Mouse (Mus musculus) urinary bladder, postnatal 4 days (tissue): ENCODE measurements at regions not wholly inside any gene's neighbourhood (a gene's known extent, or its start where the extent isn't known, plus 50 kb on each side); places are given as distances from the start of the nearest gene placed in this dataset.

Source experiments
- DNase-seq, 2 experiments: peaks; one replicate each; pipeline ENCODE4 v3.0.0; 2021 to 2022; ENCODE audit warnings: low spot score in 2 of 2

DNA sequence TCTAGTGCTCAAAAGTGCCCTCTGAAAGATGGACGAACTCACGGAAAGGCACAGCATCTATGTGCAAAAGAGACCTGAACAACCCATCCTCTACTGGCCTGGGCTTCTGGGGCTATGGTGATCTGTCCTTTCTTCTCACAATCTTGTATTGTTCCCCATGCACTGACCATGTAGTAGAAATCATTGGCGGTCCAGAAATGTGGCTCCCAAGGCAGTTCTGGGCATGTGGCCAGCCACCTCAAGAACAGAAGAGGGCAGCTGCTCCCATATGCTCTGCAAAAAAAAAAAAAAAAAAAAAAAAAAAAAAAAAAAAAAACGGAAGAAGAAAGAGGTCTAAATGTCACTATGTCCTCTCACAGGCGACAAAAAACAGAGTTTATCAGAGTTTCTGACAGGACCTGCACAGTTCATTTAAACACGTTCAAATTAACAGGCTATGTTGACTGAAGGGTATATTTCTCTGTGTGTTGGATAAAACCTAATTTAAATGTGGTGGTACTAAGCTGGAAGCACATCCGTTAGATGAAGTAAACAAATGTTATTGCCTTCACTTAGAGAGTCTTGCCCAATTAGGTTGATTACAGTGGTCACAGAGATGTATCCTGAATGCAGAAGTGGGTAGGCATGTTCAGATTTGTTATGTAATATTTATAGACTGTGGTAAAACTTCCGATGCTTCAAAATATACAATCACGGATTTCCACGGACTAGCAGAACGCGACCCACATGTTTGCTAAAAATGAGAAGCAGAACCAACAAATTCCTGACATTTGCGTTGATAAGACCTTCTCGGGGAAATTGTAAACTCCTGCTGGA is 470.9 kb downstream of the Epha4 start:
- peak in 1 of 2 experiments; percentile 29 for DNase-seq

DNA sequence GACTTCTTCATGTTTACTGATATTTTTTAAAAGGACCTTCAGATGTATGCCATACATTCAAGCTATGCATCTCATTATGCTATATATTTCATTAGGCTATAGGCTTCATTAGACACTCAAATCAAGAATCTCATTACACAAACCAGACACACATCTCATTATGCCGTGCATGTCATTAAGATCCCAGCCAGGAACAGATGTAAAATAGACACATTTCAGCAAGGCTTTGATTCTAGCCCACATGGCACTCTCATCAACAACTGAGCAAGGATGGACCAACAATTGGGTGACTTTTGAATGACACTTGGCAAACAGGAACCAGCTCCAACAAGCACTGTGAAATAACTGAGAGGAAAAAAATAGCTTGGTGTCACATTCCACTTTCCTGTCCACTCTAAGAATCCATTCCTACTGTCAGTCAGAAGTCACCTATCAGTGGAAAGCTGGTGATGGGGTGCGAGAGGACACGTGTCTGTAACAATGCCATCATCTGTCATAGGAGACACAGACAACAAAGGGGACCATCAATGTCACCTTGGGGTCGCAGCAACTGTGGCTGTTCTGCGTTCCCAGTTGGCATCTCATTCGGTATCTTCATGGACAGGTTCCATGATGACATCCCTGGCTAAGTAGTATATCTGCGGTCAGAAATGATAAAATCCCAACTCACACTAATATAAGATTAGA is 466.0 kb downstream of the Epha4 start:
- DNase-seq: no peak

DNA sequence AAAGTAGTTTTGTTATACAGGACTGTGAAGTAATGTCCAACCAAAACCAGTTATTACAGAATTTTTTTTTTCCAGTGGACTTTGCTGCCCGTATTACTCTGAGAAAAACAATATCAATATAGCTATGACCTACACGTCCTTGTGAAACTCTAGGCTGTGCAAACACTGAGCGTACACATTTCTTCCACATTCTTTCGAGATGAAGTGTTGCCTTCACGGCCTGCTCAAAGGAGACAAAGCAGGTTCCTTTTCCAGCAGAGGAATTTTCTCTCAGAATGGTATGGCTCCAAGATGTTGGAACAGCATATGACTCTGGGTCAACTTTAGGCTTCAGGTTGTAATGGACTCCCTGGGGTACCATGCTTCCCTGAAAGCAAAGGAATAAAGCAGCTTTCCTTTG is 463.6 kb downstream of the Epha4 start:
- DNase-seq: no peak

DNA sequence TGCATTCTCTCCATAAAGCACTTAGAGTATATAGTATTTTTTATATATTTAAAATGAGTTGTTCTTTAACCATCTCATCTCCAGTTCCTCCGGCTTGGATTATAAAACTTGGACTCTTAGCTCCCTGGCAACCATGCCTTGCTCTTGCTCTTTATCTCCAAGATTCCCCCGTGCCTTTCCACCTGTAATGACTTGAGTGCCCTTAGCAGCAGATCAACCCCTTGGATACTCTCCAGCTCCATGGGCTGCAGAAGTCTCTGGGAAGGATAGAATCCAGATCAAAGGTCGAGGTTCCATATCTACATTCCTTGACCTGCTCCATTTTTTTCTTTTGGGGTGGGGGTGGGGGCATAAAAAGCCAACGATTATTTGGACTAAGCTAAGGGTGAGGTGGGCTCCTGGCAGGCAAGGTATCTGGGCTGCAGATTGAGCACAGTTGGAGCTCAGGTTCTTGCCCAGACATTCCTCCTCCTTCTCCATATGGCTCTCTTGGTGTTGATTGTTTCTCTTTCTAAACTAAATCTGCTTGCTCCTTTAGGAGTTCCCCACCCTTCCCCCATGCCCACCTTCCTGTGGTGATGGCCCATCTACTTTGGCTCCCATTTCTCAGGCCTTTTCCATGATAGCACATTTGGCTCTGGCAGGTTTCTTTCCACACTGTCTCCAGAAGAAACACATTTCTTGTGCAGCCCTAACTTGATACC is 460.9 kb downstream of the Epha4 start:
- no peak for DNase-seq

DNA sequence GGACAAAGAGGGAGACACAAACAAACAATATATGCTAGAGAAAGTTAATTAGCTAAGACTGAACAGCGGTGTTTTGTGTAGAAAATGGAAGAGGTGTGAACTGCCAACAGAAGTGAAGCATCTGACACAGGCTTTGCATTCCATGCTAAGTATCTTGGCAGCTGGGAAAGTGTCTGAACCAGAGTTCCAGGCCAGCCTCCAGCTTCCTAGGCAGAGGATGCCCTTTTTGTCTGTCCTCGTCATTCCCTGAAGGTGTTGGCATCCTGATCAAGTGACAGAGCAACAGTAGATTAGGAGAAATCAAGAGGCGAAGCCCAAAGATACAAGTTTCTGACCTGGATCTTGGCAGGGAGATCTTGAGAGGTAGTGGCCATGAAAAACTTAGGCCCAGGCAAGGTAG is 452.4 kb downstream of the Epha4 start:
- DNase-seq: no peak

DNA sequence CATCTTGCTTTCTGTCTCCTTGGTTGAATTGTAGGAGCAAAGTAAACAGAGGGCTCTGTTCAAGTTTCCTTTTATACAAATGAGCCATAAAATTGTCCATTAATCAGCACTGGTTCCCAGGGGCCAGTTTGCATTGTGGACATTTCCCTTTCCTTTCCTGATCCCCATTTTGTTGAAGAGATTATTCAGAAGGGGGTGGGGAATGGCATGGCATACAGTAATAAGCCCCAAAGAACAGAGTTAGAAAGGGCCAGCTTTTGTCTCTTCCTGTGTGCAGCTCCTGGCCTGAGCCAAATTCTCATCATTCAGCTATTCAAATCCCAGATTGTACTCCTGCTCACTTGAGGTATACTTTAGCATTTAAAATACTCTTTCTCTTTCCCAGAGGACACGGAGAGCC is 441.8 kb downstream of the Epha4 start:
- no peak for DNase-seq

DNA sequence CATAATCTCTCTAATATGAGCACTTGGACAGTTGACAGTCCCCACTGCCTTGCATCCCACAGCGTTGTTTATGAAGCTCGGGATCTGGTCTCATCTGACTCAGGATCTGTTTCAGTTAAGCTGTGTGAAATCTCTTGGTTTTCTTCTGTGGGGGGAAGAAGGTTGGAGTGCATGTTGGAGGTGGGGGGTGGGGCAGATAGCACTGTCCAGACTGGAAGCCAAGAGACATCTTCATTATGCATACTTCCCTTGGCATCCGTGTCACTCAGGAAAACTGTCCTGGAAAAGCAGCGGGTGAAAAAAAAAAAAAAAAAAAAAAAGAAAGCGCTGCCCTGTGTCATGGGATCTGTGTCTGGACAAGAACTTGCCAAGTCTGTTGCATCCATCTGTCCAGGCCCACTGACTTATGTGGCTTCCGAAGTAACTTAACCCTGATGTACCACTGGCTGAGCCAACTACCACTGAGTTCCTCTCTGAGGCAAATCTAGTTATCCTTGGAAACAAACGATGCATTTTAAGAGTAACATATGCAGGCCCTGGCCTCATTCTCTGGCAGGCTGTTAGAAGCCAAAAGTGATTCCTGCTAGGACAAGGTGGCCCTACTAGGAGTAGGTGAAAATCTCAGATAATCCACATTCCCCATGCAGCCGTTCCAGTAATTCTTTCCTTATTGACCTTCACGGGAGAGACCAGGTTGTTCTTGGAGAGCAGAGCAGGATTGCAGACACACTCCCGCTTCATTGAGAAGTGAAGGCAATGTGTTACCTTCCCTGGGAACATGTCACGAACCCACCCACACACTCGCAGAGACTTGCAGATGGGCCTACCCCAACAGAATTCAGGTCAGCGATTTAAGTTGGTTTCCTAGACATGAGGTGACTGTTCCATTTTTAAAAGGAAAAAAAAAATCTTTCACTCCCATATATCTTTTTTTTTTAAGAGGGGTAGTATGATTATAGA is 439.7 kb downstream of the Epha4 start:
- no peak for DNase-seq

DNA sequence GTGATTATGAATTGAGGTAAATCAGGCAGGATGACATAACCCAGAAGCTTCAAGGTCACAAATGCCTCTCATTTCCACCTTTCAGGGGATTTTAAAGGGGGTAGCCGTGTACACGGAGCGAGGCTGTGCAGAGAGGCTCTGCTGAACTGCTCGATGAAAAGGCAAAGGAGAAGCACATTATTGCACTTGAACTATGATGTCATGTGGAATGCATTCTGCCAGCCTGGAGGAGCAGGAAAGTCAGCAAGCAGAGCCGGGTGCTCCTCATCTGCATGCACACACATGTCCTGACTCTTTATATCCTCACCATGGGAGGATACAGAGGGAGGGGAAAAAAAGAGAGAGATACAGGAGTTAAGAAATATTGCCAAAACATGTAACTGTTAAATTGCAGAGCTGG is 434.1 kb downstream of the Epha4 start:
- no peak for DNase-seq

DNA sequence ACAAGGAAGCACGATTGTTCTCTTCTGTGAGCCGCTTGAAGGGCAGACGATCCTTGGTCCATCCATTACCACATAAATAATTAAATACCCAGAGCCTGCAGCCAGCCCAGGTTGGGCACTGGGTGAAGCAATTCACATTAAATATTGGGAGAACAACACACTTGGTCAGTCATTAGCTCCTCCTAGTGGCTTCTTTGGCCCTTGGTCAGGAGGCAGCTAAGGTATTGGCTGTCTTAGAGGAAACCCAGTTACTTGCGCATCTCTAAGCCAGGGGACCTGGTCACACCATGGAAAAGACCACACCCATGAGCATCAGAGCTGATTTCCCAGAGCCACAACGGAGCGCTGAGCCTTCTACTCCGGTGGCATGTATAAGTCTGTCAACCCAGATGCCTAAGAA is 433.2 kb downstream of the Epha4 start:
- DNase-seq: no peak

DNA sequence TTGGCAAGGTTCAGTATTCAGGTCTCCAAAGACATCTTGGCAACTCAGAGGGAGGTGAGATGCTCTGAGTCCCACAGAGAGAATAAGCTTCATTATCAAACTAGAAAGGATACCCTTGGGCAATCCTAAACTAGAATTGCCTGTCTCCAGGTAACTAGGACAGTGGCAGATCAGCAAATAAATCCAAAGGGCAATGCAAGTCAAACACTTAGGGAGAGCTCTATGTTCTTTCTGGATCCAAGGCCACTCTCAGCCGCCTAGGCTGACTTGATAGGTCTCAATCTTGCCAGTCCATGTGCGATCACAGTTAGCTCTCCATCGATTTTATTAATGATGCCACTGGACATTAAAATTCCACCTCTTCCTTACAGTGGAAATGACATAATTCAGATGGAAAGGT is 432.5 kb downstream of the Epha4 start:
- no peak for DNase-seq

DNA sequence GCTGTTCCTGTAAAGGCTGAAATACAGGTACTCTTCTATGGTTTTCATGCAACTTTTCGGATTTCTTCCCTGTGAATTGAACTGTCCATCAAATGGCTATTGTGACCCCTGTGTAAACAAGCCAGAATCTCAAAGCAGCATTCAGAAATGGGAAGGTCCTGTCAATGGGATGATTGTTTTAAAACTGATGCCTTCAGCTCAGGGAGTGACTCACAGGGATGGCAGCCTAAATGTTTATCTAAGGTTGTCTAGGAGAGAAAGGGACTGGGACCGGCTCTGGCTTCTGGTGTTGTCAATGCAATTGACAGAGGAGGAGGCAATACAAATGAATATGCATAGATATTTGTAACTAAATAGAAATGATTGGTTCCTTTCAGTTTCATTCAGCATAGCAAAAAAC is 421.3 kb downstream of the Epha4 start:
- no peak for DNase-seq

DNA sequence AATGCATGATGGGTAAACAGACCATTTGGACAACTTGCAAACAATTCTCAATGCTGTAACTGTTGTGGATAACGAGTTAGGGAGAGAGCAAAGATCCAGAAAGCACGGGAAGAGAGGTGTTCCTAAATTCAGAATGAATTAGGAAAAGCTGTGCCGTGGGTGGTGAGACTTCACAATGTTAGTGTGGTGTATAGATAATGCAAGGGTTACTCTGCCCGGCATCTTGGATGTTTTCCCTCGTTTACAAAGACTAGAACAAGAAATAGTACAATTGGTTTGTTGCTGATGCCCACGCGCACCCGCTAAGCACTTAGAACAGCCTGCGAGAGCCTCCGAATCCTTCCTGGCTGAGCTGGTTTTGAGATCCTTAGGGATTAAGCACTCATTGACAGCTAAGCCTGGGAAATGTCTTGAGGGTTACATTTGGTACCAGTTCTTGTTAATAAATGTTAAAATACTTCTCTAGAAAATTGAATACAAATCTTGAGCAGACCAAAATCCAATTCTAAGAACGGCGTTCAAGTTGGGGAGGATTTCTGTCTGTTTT is 413.1 kb downstream of the Epha4 start:
- DNase-seq: no peak

DNA sequence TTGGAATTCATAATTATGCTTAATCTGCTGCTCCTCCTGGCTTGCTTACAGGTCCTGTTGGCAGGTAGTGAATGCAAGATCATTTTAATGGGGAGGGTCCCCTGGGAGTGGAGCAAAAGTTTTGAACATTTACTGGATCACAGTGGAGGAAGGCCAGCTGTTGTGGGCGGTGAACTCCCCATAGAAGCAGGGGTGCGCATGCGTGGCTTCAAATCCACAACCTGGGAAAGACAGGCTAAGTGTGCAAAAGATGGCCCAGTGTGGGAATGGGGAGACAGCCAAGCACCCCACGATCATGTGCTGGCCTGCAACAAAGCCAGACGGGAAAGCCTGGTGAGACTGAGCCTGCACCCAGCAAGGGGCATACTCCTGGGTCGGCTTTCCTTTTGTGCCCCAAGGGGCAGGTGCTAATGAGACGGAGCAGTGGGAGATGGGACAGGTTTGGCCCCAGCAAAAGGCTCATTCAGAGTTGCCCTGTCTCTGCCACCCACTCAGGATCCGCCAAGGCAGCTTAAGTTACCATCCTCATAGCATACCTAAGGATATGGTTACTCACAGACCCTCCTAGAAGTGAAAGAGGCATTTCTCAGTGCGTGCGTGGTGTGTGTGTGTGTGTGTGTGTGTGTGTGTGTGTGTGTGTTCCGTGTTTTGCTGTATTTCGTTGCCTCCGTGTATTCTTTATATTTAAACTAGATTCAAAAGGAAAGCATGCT is 412.3 kb downstream of the Epha4 start:
- DNase-seq: peak in 1 of 2 experiments; percentile 61

DNA sequence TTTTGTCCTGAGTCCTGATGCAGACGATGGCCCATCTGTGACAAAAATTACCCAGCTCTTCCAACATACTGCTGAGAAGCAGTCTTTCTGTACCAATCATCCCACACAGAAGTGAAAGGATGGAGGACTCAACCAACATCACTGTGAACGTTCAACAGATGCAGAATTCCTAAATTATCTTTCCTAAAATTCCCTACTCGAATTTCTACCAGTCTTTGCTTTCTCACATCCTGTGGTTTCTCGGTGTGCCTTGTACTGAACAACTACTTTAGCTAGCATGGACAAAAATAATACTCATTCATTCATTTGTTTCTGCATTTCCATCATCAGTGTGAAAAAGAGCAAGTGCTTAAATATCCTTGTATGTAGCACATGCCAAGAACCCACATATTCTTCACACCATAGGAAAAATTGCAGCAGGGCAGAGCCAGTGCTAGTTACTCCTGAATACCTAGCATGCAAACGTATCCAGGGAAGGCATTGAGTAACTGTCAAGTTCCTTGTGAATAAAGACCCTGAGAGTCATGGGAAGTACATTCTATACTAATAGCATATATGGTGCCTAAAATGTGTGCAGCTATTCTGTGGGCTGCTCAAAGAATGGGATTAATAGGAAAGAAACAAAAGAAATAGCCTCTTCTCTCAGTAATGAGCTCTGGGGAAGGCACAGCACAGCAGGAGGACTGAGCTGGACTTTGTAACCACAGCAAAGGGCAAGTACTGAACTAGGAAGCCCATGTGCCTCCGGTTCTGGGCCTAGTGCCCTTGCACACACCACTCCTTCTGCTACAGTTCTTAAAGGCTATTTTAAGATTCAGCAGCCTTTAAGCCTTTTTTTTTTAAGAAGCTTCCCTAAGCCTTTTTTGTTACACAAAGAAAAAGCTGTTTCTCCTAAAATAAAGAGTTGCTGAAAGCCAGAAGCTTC is 404.8 kb downstream of the Epha4 start:
- DNase-seq: no peak

DNA sequence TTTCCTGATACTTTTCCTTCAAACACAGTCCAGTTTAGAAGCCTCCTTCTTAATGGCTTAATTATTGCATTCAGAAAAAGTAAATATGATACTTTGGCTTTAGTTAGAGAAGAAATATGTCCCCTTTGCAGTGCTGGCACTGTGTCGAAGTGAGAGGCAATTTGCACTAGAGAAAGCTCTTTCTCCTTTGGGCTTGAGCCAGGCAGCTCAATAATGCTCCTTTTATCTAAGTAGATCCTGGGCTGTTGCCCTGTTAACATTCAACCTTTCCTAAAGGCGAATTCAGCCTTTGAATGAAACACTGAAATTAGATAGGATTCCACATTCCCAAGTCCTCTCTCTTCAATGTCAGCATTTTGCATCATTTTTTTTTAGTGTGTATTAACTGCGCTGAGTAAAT is 386.5 kb downstream of the Epha4 start:
- no peak for DNase-seq

DNA sequence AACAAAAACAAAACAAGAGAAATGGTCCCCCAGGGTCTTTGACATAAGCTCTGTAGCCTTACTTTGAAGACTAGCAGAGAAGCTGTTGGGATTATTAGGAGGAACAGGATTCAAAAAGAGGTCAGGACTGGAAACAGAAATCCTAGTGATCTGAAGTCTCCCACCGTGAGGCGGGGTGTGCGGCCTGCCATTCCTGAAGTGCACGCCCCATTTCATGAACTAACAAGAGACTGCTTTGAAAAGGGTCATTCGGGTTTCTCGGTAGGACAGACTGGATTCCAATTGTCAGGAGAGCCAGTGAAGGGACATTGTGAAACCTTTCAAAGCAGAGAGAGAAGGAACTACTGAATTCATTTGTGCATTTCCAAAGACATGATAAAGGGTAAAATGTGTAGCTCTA is 377.2 kb downstream of the Epha4 start:
- DNase-seq: no peak

DNA sequence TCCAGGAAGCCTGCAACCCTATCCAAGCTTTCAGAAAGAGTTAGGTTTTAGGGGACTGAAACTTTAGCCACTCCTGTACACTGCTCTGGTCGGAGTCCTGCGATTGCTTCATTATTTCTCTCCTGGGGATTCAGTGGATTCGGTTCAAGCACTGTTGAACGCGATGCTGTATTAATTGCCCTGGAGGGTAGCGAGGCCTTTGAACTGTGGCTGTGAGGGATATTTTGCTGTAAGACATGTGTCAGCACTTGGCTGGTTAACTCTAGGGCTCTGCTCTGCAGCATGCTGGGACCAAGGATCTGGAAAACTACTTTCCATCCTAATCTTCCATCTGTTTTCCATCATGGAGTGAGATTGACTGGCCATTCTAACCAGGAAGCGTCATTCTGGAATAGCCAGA is 374.0 kb downstream of the Epha4 start:
- DNase-seq: no peak

DNA sequence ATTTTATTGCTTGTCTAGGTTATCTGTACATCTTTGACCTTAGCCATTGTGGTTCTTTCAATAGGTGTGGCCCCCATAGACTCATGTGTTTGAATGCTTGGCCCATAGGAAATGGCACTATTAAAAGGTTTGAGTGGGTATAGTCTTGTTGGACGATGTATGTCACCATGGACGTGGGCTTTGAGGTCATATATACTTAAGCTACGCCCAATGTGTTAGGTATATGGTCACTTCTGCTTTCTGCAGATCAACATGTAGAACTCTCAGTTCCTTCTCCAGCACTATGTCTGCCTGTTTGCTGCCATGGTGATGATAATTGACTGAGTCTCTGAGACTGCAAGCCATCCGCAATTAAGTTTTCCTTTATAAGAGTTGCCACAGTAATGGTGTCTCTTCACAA is 366.8 kb downstream of the Epha4 start:
- DNase-seq: no peak

DNA sequence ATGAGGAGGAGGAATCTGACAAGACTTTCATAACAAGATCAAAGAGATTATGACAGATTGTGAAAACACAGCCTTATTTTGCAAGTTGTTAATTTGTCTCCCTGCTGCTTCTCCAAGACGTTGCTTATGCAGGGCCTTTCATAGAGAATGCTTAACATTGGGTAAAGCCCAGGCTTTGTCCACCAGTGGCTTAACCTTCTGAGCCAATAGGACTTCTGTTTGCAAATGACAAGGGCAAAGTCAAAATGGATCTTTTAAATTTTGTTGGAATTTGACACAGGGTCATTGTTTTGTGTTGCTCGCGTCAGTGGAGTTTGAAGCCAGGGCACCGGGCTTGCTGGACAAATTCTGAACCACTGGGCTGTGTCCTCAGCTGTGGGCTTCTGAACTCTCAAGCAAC is 346.6 kb downstream of the Epha4 start:
- no peak for DNase-seq

DNA sequence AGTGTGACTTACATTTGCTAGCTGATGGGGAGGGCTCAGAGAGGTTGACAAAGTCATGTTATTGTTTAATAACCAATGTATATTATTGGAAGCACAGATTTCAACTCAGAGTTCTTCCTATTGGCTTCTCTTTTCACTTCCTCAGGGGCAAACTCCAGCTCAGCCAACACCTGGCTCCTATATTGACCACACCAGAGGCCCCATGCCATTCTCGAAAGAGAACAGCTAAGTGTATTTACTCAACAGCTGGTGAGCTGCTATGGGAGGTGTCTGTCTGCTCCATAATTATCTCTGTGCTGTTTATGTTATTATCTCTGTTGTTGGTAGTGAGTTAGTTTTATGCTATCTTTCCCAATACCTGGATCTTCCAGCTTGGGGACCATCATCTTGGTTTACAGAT is 342.4 kb downstream of the Epha4 start:
- DNase-seq: no peak
